Mouse (Mus musculus): ENCODE data around the gene Gal3st1. TPM values are rescaled to one million over a fixed set of nuclear protein-coding genes. Genes with fewer than 3 reads are reported as not detected.
A peak's percentile ranks its signal among the peaks of the same experiment; 100 is the strongest.
"Not testable (repeated sequence)": the region's sequence is repeated elsewhere in the genome, so short reads cannot be mapped to it uniquely, and the experiment has no call there.

Gal3st1 gene
- total RNA-seq, 2 experiments from 2014 or later, result 0.15 to 0.23 TPM

- no peak for DNase-seq
Observed at GRCm38 (mm10) chr11:3982275-3983209, 894 bp upstream of the Gal3st1 start.

- DNase-seq, result no peak
Observed at GRCm38 (mm10) chr11:3983863-3984745, 668 bp downstream of the Gal3st1 start.

GRCm38 (mm10) chr11:3989748-3990147 is 6.3 kb downstream of the Gal3st1 start:
- DNase-seq, result no peak

- no peak for DNase-seq
Observed at GRCm38 (mm10) chr11:3993132-3993531, 9.7 kb downstream of the Gal3st1 start.

- no peak for DNase-seq
Observed at GRCm38 (mm10) chr11:3993914-3994313, 10.5 kb downstream of the Gal3st1 start.

GRCm38 (mm10) chr11:3995511-3995910 is 12.1 kb downstream of the Gal3st1 start:
- DNase-seq, result no peak

GRCm38 (mm10) chr11:3996840-3997239 is 13.4 kb downstream of the Gal3st1 start:
- no peak for DNase-seq

- no peak for DNase-seq
Observed at GRCm38 (mm10) chr11:3997978-3998720, 14.7 kb downstream of the Gal3st1 start.

- no peak for DNase-seq
Observed at GRCm38 (mm10) chr11:3999547-3999946, 16.1 kb downstream of the Gal3st1 start.

GRCm38 (mm10) chr11:4001603-4002002 is 18.2 kb downstream of the Gal3st1 start:
- DNase-seq, result peak; percentile 36 to 72

- no peak for DNase-seq
Observed at GRCm38 (mm10) chr11:4005220-4005805, 21.9 kb downstream of the Gal3st1 start.

- no peak for DNase-seq
Observed at GRCm38 (mm10) chr11:4006462-4006861, 23.0 kb downstream of the Gal3st1 start.

- no peak for DNase-seq
Observed at GRCm38 (mm10) chr11:4012616-4013015, 29.2 kb downstream of the Gal3st1 start.

- DNase-seq, result not testable (repeated sequence)
Observed at GRCm38 (mm10) chr11:4015796-4016195, 32.4 kb downstream of the Gal3st1 start.

GRCm38 (mm10) chr11:4022111-4022510 is 38.7 kb downstream of the Gal3st1 start:
- not testable (repeated sequence) for DNase-seq

- no peak for DNase-seq
Observed at GRCm38 (mm10) chr11:4023321-4023720, 39.9 kb downstream of the Gal3st1 start.

GRCm38 (mm10) chr11:4027066-4027465 is 43.6 kb downstream of the Gal3st1 start:
- no peak for DNase-seq

- no peak for DNase-seq
Observed at GRCm38 (mm10) chr11:4027561-4028334, 44.3 kb downstream of the Gal3st1 start.

GRCm38 (mm10) chr11:4029343-4029742 is 45.9 kb downstream of the Gal3st1 start:
- no peak for DNase-seq

GRCm38 (mm10) chr11:4031126-4031941 is 47.9 kb downstream of the Gal3st1 start, which contains the start of gene Sec14l4:
Sec14l4 (plus strand) TSS chr11:4031462.
- DNase-seq, result no peak
